Mouse (Mus musculus) heart, embryonic 16.5 days (tissue): ENCODE results near the gene Mettl23. TPM values are rescaled to one million over a fixed set of nuclear protein-coding genes. Genes with fewer than 3 reads are reported as not detected.
A peak's percentile ranks its signal among the peaks of the same experiment; 100 is the strongest.

Source experiments
- ATAC-seq: fragments of 200-750 bp; cut with Nextera tagmentation; replicated peaks from 2 replicates; pipeline ENCODE4 v1.8.0; 2017; ENCODE audit warnings: moderate number of reproducible peaks; ENCODE audit not compliant: insufficient read depth, low FRiP score; ENCODE audit errors: extremely low read depth
- H3K27ac ChIP-seq: fragments of 300-500 bp; sonication (generic); 2 replicates; pipeline ENCODE4 v1.5.1; 2014; ENCODE audit warnings: mild to moderate bottlenecking, low read length, control low read depth, moderate library complexity
- H3K27me3 ChIP-seq: fragments of 300-500 bp; sonication (generic); 2 replicates; pipeline ENCODE4 v1.6.1; 2014; ENCODE audit warnings: low read length, mixed read lengths; ENCODE audit not compliant: control insufficient read depth, insufficient read depth
- H3K36me3 ChIP-seq: fragments of 300-500 bp; sonication (generic); 2 replicates; pipeline ENCODE4 v1.6.1; 2014; ENCODE audit not compliant: control insufficient read depth, insufficient read depth
- H3K4me1 ChIP-seq: fragments of 300-500 bp; sonication (generic); 2 replicates; pipeline ENCODE4 v1.6.1; 2014; ENCODE audit warnings: low read length, mixed read lengths; ENCODE audit not compliant: control insufficient read depth, insufficient read depth
- H3K4me2 ChIP-seq: fragments of 300-500 bp; sonication (generic); 2 replicates; pipeline ENCODE4 v1.6.1; 2014; ENCODE audit warnings: low read depth, mild to moderate bottlenecking, control low read depth, low read length
- H3K4me3 ChIP-seq: fragments of 300-500 bp; sonication (generic); 2 replicates; pipeline ENCODE4 v1.5.1; 2014; ENCODE audit warnings: mild to moderate bottlenecking, control low read depth, low read length
- H3K9ac ChIP-seq: fragments of 300-500 bp; sonication (generic); 2 replicates; pipeline ENCODE4 v1.6.1; 2014; ENCODE audit warnings: low read length, control low read depth
- H3K9me3 ChIP-seq: fragments of 300-500 bp; sonication (generic); replicated peaks from 2 replicates; pipeline ENCODE4 v1.6.1; 2016; ENCODE audit warnings: low read length; ENCODE audit not compliant: control insufficient read depth
- WGBS: fragments of 180-500 bp; shearing (Covaris S2); extraction: QIAGEN DNeasy Blood & Tissue Kit; methylation state at CpG from one replicate; pipeline ENCODE4 v1.1.7; 2014; 5-methylcytosine and 5-hydroxymethylcytosine counted together
- polyA plus RNA-seq: library from polyadenylated mRNA; unstranded; fragments of >200 nt; fragmentation: Nextera tagmentation; extraction: Ambion mirVana; gene quantifications from 2 replicates; pipeline ENCODE4 v1.2.1, GENCODE M21; 2015

Mettl23 gene
- polyA plus RNA-seq, 1 experiment from 2014 or later, result 69.8 TPM

DNA sequence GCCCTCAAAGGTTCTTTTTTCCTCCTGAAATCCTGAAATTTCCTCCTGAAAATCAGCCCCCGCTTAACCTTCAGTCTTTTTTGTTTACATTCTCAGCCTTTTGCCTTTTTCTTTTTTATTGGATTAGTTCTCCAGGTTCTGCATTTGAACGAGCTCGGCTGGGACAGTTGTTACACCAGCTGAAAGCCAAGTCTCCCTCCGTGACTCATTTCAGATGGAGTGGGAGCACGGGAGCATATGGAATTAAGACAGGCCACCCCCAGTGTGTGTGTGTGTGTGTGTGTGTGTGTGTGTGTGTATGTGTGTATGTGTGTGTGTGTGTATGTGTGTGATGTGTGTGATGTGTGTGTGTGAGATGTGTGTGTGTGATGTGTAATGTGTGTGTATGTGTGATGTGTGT is 38.4 kb downstream of the Mettl23 start:
- WGBS, result 78% methylated on average over 5 of the region's 5 CpGs
- H3K4me1 ChIP-seq, result 0 out of 2 replicates have a peak, but pooled peaks cover 4% of the 10 kb centered on the region
- H3K27ac ChIP-seq, result no peak overlapping the region
- no peak for ATAC-seq
- H3K4me3 ChIP-seq, result no peak overlapping the region
- no peaks in the 10 kb centered on the region for H3K27me3 ChIP-seq
- H3K9ac ChIP-seq, result no peak overlapping the region
- H3K4me2 ChIP-seq, result no peak overlapping the region
- H3K36me3 ChIP-seq, result no peaks in the 10 kb centered on the region
- H3K9me3 ChIP-seq, result no peaks in the 10 kb centered on the region

DNA sequence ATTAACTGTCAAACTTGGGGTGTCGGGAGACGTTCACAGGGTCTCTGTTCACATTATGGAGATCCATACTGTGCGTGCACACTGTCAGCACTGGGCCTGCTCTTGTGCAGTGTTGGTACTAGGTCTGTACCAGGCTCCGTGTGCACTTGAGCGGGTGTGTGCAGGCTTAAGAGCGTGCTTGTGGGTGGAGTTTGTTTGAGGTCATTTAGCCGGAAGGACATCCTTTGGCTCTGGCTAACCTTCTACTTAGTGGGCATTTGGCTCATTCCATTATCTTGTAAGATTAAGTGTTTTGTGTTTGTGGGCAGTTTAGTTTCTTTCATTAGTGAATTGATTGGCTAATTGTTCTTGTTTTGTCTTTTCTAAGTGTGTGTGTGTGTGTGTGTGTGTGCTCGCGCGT is 39.4 kb downstream of the Mettl23 start:
- ATAC-seq, result no peak
- no peaks in the 10 kb centered on the region for H3K36me3 ChIP-seq
- 0 out of 2 replicates have a peak, but pooled peaks cover 4% of the 10 kb centered on the region for H3K4me1 ChIP-seq
- H3K9me3 ChIP-seq, result no peaks in the 10 kb centered on the region
- H3K27ac ChIP-seq, result no peak overlapping the region
- H3K27me3 ChIP-seq, result no peaks in the 10 kb centered on the region
- no peak overlapping the region for H3K4me2 ChIP-seq
- H3K4me3 ChIP-seq, result no peak overlapping the region
- 78% methylated on average over 10 of the region's 10 CpGs for WGBS
- no peak overlapping the region for H3K9ac ChIP-seq

DNA sequence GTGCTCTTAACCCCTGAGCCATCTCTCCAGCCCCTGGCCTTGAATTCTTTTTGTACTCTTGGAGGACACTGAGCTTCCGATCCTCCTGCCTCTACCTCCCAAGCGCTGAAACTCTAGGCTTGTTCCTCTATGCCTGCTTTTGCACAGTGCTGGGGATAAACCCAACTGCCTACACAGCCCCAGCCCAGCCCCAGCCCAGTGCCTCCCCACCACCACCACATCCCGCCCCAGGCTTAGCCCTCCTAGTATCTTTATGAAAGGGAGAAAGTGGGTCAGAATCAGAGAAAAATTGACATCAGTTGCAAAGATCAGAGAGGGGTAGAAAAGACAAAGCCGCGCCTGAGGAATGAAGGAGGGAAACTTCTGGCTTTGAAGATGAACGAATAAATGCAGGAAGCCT is 41.0 kb downstream of the Mettl23 start:
- H3K27ac ChIP-seq, result no peak overlapping the region
- H3K9me3 ChIP-seq, result no peaks in the 10 kb centered on the region
- no peaks in the 10 kb centered on the region; the same call in 1 of the 2 replicates for H3K27me3 ChIP-seq
- H3K4me2 ChIP-seq, result no peak overlapping the region
- ATAC-seq, result no peak
- 87% methylated on average over 6 of the region's 6 CpGs for WGBS
- H3K9ac ChIP-seq, result no peak overlapping the region
- H3K4me1 ChIP-seq, result 0 out of 2 replicates have a peak, but pooled peaks cover 4% of the 10 kb centered on the region
- H3K4me3 ChIP-seq, result no peak overlapping the region
- H3K36me3 ChIP-seq, result no peaks in the 10 kb centered on the region

DNA sequence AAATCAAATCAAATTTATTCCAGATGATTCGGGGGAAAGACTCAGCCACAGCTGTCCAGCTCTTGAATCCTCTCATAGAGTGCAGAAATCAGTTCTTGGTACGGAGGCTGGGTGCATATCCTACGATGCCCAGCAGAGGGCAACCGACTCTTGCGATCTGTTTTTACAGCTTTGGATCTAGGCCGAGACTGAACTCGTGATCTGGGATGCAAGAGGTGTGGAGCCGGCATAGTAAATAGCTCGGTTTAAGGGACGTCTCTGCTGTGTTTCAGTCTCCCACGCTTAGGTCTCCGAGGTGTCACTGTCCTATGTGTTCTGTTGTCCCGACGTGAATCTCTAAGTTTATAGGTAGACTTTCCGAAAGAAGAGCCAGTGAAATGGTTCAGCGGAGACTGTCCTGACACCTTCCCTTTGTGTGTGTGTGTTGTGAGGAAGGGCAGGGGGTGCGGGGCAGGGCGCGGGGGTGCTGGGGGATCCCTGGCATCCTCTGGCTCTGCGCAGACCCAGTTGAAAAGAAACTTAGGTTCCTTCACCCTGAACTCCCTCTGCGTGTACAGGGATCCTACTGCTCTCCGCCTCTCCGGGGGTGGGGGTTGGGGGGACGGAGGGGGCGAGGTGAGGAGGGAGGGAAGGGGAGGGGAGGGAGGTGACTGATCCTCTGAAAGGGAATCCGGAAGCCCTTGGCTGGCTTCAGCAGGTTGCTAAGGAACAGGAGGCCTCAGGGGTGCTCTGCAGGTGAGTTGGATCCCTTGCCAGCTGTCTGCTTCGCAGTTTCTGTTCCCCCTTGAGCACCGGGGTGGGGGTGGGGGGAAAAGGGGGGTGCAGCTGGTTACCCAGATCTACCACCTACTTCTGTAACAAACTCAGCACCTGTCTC is 42.4 kb downstream of the Mettl23 start:
- Histone ChIP-seq H3K9me3 (no peaks in the 10 kb centered on the region), H3K4me3 (peak overlapping the region; percentile 45), H3K4me1 (0 out of 2 replicates have a peak, but pooled peaks cover 4% of the 10 kb centered on the region), H3K27ac (no peak overlapping the region), H3K4me2 (peak overlapping the region; percentile 70), H3K9ac (peak overlapping the region; percentile 57), H3K27me3 (no peaks in the 10 kb centered on the region; the same call in 1 of the 2 replicates), H3K36me3 (no peaks in the 10 kb centered on the region)
- 0 out of 2 replicates have a peak, but pooled peaks have one; percentile 53 for ATAC-seq
- WGBS, result 7% methylated on average over 27 of the region's 28 CpGs

DNA sequence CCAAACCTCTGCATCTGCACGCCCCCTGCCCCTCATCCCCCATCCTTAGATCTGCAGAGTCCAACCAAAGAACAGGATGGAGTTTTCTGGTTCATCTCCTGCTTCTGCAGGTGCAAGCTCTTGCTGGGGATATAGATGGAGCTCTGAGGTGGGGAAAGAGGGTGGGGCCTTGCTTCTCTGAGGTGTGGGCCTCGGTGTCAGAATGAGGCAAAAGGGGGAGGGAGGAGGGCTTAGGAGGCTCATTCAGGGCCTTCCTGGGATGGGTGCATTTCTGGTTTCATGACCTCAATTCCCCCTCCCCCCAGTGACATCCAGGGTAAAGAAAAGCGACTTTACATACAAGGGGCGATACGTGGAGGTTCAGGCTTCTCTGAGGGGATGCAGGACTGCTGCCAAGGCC is 44.1 kb downstream of the Mettl23 start:
- WGBS, result 59% methylated on average over 5 of the region's 5 CpGs

DNA sequence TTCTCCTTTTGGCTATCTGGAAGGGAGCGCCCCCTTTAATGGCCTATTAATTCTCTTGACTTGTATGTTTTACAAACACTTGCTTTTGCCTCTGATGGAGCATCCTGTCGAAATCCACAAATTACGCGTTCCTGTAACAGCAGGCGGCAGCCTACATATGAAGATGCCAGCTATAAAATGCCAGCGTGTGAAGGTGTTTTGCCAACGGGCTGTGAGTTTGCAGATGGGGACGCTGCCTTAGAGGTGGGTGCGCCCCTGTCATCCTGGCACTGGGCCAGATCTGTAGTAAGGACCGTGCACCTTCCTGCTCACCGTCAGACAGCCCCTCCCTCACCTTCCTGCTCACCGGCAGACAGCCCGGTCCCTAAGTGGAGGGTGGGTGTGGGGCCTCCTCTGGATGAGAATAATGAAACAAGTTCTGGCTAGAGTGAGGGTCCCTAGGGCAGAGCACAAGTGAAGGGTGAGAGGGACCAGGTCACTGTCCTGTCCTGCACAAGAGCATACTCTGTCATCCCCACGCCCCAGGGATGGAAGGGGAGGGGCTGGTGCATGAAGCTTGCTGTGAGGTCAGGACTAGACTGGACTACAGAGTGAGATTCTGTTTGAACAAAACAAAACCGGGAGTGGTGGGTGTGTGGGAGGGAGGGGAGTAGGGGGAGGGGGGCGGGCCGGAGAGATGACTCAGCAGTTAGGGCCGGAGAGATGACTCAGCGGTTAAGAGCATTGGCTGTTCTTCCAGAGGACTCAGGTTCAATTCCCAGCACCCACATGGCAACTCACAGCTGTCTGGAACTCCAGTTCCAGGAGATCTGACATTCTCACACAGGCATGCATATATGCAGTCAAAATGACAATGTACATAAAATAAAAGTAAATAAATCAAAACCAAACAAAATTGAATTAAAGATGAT is 50.7 kb downstream of the Mettl23 start:
- Histone ChIP-seq H3K4me1 (no peaks in the 10 kb centered on the region), H3K4me2 (no peak overlapping the region), H3K36me3 (no peaks in the 10 kb centered on the region), H3K9ac (no peak overlapping the region), H3K4me3 (no peak overlapping the region), H3K27me3 (peaks cover 5% of the 10 kb centered on the region; the same call in 1 of the 2 replicates), H3K9me3 (0 out of 2 replicates have a peak, but pooled peaks cover 2% of the 10 kb centered on the region), H3K27ac (no peak overlapping the region)
- no peak for ATAC-seq
- WGBS, result 68% methylated on average over 19 of the region's 19 CpGs

More for the DNA sequence above, 44.1 kb downstream of the Mettl23 start:
- Histone ChIP-seq H3K27ac (no peak overlapping the region), H3K4me3 (no peak overlapping the region), H3K9me3 (0 out of 2 replicates have a peak, but pooled peaks cover 2% of the 10 kb centered on the region), H3K4me2 (no peak overlapping the region), H3K4me1 (0 out of 2 replicates have a peak, but pooled peaks cover 4% of the 10 kb centered on the region), H3K27me3 (peaks cover 3% of the 10 kb centered on the region), H3K36me3 (no peaks in the 10 kb centered on the region), H3K9ac (no peak overlapping the region)
- no peak for ATAC-seq

DNA sequence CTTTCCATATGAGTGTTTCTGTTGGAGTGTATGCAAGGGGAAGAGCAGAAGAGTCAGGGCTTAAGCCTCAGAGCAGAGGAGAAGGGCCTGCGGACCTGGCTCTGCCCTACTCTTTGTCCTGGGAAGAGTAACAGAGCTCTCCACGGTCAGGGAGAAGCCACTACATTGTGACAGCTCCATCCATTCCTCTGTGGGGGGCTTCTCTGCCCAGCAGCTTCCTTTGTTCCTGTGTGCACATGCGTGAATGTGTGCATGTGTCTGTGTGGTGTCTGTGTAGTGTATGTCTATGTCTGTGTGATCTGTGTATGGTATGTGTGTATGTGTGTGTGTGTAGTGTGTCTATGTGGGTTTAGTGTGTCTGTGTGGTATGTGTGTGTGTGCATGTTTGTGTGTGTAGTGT is 52.3 kb downstream of the Mettl23 start:
- no peaks in the 10 kb centered on the region for H3K36me3 ChIP-seq
- no peak overlapping the region for H3K4me2 ChIP-seq
- H3K9ac ChIP-seq, result no peak overlapping the region
- no peaks in the 10 kb centered on the region for H3K4me1 ChIP-seq
- H3K9me3 ChIP-seq, result 0 out of 2 replicates have a peak, but pooled peaks cover 2% of the 10 kb centered on the region
- ATAC-seq, result no peak
- H3K27me3 ChIP-seq, result peaks cover 5% of the 10 kb centered on the region; the same call in 1 of the 2 replicates
- 70% methylated on average over 3 of the region's 3 CpGs for WGBS
- H3K27ac ChIP-seq, result no peak overlapping the region
- no peak overlapping the region for H3K4me3 ChIP-seq

DNA sequence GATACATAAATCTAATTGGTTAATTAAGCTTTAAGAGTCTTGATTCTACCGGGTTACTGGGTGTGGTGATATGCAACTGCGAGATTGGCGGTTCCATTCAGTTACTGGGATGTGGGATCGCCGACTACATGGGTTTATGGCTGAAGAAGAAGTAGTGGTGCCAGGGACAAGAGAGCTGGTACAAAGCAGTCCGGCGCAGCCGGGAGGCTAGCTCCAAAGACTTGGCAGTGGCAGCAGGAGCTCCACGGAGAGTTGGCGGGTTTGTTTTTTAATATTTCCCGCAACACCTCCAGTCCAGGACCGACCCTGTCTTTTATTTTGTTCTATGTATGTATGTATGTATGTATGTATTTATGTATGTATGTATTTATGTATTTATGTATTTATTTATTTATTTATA is 56.2 kb downstream of the Mettl23 start:
- Histone ChIP-seq H3K4me1 (no peaks in the 10 kb centered on the region), H3K9ac (no peak overlapping the region), H3K4me3 (no peak overlapping the region), H3K4me2 (no peak overlapping the region), H3K27me3 (peaks cover 5% of the 10 kb centered on the region), H3K36me3 (no peaks in the 10 kb centered on the region), H3K9me3 (no peaks in the 10 kb centered on the region), H3K27ac (no peak overlapping the region)
- WGBS, result 92% methylated on average over 12 of the region's 12 CpGs
- no peak for ATAC-seq
